22 mouse cellular contexts compared by ENCODE assay signal in genomic region chr9:107992197-107992596, GRCm38 (mm10). TPM values are rescaled to one million over a fixed set of nuclear protein-coding genes. Genes with fewer than 3 reads are reported as not detected.
A peak's percentile ranks its signal among the peaks of the same experiment; 100 is the strongest.
DNase-seq lines count a peak whose midpoint lies in the region; ATAC-seq lines count a peak whose summit lies in the region.
"Had no signal": no experiment of that assay in that cellular context is flagged by ENCODE, and none has a peak within 500 bp of the region (broad histone marks: within the 10 kb centered on the region; RNA-seq: fewer than 3 reads in every experiment).

TSS of gene Cdhr4 (plus strand) at chr9:107992497.

- DNase-seq in kidney, postnatal 36 days = no peak
- peak; percentile 47 for DNase-seq in NIH3T3 (ENCODE audit: low read depth)
- no peak for DNase-seq in left cerebral cortex, postnatal 14 days (ENCODE audit: low spot score in 2 of 2)
- no peak for DNase-seq in cerebellum, adult 11 months
- DNase-seq in adrenal gland, adult 8-10 months = no peak
- DNase-seq: cerebellum, adult 8-10 months; forebrain, postnatal 0 days; layer of hippocampus, postnatal 36 days; liver, embryonic 13.5 days; thymus, postnatal 14 days had no signal

- ATAC-seq in kidney, embryonic 15.5 days (replicated peaks; ENCODE audit: low FRiP score) = no peak
- ATAC-seq in embryonic facial prominence, embryonic 13.5 days (ENCODE audit: insufficient number of reproducible peaks, insufficient read depth, low FRiP score, low TSS enrichment, low read depth) = no peak
- peak; percentile 33; the same call in 1 of the 2 replicates for ATAC-seq in limb, embryonic 13.5 days (ENCODE audit: low FRiP score, low read depth)
- ATAC-seq: forebrain, postnatal 0 days; intestine, embryonic 15.5 days; midbrain, embryonic 13.5 days had no signal

- no peaks in the 10 kb centered on the region for H3K9me3 ChIP-seq in kidney, embryonic 15.5 days (replicated peaks)
- no peaks in the 10 kb centered on the region for H3K9me3 ChIP-seq in embryonic facial prominence, embryonic 13.5 days
- no peaks in the 10 kb centered on the region for H3K9me3 ChIP-seq in limb, embryonic 13.5 days
- H3K9me3 ChIP-seq: G1E; heart, embryonic 12.5 days; hindbrain, embryonic 13.5 days; intestine, embryonic 15.5 days; liver, embryonic 13.5 days; lung, embryonic 15.5 days; midbrain, embryonic 13.5 days; neural tube, embryonic 13.5 days had no signal

- no peaks in the 10 kb centered on the region for H3K27me3 ChIP-seq in kidney, embryonic 15.5 days
- no peaks in the 10 kb centered on the region for H3K27me3 ChIP-seq in embryonic facial prominence, embryonic 13.5 days
- H3K27me3 ChIP-seq in limb, embryonic 13.5 days = no peaks in the 10 kb centered on the region
- H3K27me3 ChIP-seq: heart, embryonic 12.5 days; intestine, embryonic 15.5 days; liver, embryonic 13.5 days; lung, embryonic 15.5 days; midbrain, embryonic 13.5 days had no signal

- H3K9ac ChIP-seq in kidney, embryonic 15.5 days = no peak within 1 kb of the TSS
- H3K9ac ChIP-seq in embryonic facial prominence, embryonic 13.5 days = 0 out of 2 replicates have a peak within 1 kb of the TSS, but pooled peaks have one; percentile 36
- H3K9ac ChIP-seq in limb, embryonic 13.5 days = no peak within 1 kb of the TSS
- H3K9ac ChIP-seq: forebrain, postnatal 0 days; heart, embryonic 12.5 days; hindbrain, embryonic 13.5 days; intestine, embryonic 15.5 days; liver, embryonic 13.5 days; lung, embryonic 15.5 days; midbrain, embryonic 13.5 days; neural tube, embryonic 13.5 days had no signal

- WGBS in kidney, embryonic 15.5 days = 81% methylated on average over 2 of the region's 2 CpGs
- 31% methylated on average over 2 of the region's 2 CpGs for WGBS in embryonic facial prominence, embryonic 13.5 days
- 36% methylated on average over 2 of the region's 2 CpGs for WGBS in limb, embryonic 13.5 days

- no peak within 1 kb of the TSS for H3K4me3 ChIP-seq in kidney, embryonic 15.5 days (replicated peaks)
- no peak within 1 kb of the TSS for H3K4me3 ChIP-seq in embryonic facial prominence, embryonic 13.5 days
- no peak within 1 kb of the TSS for H3K4me3 ChIP-seq in limb, embryonic 13.5 days
- H3K4me3 ChIP-seq: heart, embryonic 12.5 days; hindbrain, embryonic 13.5 days; intestine, embryonic 15.5 days; liver, embryonic 13.5 days; lung, embryonic 15.5 days; midbrain, embryonic 13.5 days; neural tube, embryonic 13.5 days had no signal

- no peaks in the 10 kb centered on the region for H3K36me3 ChIP-seq in kidney, embryonic 15.5 days
- H3K36me3 ChIP-seq in embryonic facial prominence, embryonic 13.5 days = no peaks in the 10 kb centered on the region
- H3K36me3 ChIP-seq in limb, embryonic 13.5 days = no peaks in the 10 kb centered on the region
- H3K36me3 ChIP-seq: G1E; heart, embryonic 12.5 days; hindbrain, embryonic 13.5 days; intestine, embryonic 15.5 days; liver, embryonic 13.5 days; lung, embryonic 15.5 days; midbrain, embryonic 13.5 days; neural tube, embryonic 13.5 days had no signal

- no peak within 1 kb of the TSS for H3K27ac ChIP-seq in kidney, embryonic 15.5 days
- H3K27ac ChIP-seq in embryonic facial prominence, embryonic 13.5 days = peak within 1 kb of the TSS; percentile 13; the same call in 1 of the 2 replicates
- no peak within 1 kb of the TSS for H3K27ac ChIP-seq in limb, embryonic 13.5 days
- H3K27ac ChIP-seq: hindbrain, embryonic 13.5 days; intestine, embryonic 15.5 days; kidney, postnatal 0 days; liver, embryonic 13.5 days; lung, embryonic 15.5 days; midbrain, embryonic 13.5 days; neural tube, embryonic 13.5 days had no signal

- no peak within 1 kb of the TSS for H3K4me2 ChIP-seq in kidney, embryonic 15.5 days
- H3K4me2 ChIP-seq in embryonic facial prominence, embryonic 13.5 days = no peak within 1 kb of the TSS
- no peak within 1 kb of the TSS for H3K4me2 ChIP-seq in limb, embryonic 13.5 days (replicated peaks)
- H3K4me2 ChIP-seq: heart, embryonic 12.5 days; hindbrain, embryonic 13.5 days; intestine, embryonic 15.5 days; liver, embryonic 13.5 days; lung, embryonic 15.5 days; midbrain, embryonic 13.5 days; neural tube, embryonic 13.5 days had no signal

- H3K4me1 ChIP-seq in kidney, embryonic 15.5 days = no peaks in the 10 kb centered on the region; the same call in 1 of the 2 replicates
- H3K4me1 ChIP-seq in embryonic facial prominence, embryonic 13.5 days = peaks cover 12% of the 10 kb centered on the region
- H3K4me1 ChIP-seq in limb, embryonic 13.5 days = peaks cover 22% of the 10 kb centered on the region
- H3K4me1 ChIP-seq: hindbrain, embryonic 13.5 days; intestine, embryonic 15.5 days; lung, embryonic 15.5 days; midbrain, embryonic 13.5 days had no signal

- intact Hi-C loops in left cerebral cortex, postnatal 14 days (cut with DNase I) = no loop called here

RNA-seq across cellular contexts. Expression of gene Cdhr4, which starts in this region (rescaled TPM):
- 6.9 and 12.6 TPM in 2 replicates for polyA plus RNA-seq in kidney, embryonic 15.5 days (2015; fragmentation: Nextera tagmentation; extraction: Ambion mirVana)
- 13.0 and 14.5 TPM in 2 replicates for polyA plus RNA-seq in embryonic facial prominence, embryonic 13.5 days (2015; fragmentation: Nextera tagmentation; extraction: Ambion mirVana)
- 18.2 and 18.6 TPM in 2 replicates for polyA plus RNA-seq in limb, embryonic 13.5 days (2015; fragmentation: Nextera tagmentation; extraction: Ambion mirVana)
- total RNA-seq in left cerebral cortex, postnatal 14 days (2021) = 1 to 10 TPM; 1.7 to 1.9 TPM
- 1 to 10 TPM in 2 of 4 experiments, under 1 TPM in 2; 0.66 to 1.3 (median 1.0) TPM for total RNA-seq in adrenal gland, adult 8-10 months (2022)
- total RNA-seq: granulocyte monocyte progenitor cell, adult 5-6 weeks had no signal
